Mouse (Mus musculus): ENCODE measurements around the gene Galnt2. TPM values are rescaled to one million over a fixed set of nuclear protein-coding genes. Genes with fewer than 3 reads are reported as not detected.

Galnt2 gene
- polyA plus RNA-seq, 1 experiment from 2014 or later: 57.6 TPM

- 27% methylated on average over 6 of the region's 6 CpGs for WGBS
- Histone ChIP-seq H3K9me3 (ENCODE audit: control insufficient read depth, low read depth, low read length) (no peaks in the 10 kb centered on the region), H3K4me2 (replicated peaks; ENCODE audit: low read depth, low read length) (no peak overlapping the region), H3K4me3 (ENCODE audit: low read depth, low read length) (no peak overlapping the region), H3K4me1 (ENCODE audit: control insufficient read depth, insufficient read depth, low read length) (peaks cover 16% of the 10 kb centered on the region), H3K27me3 (ENCODE audit: control insufficient read depth, insufficient read depth, low read length) (no peaks in the 10 kb centered on the region), H3K9ac (replicated peaks; ENCODE audit: low read depth, low read length) (no peak overlapping the region), H3K27ac (ENCODE audit: low read length) (peak overlapping the region; percentile 44; the same call in 1 of the 2 replicates), H3K36me3 (ENCODE audit: control insufficient read depth, insufficient read depth, low read length) (no peaks in the 10 kb centered on the region)
- no peak for ATAC-seq (ENCODE audit: insufficient number of reproducible peaks, insufficient read depth, low FRiP score, low read depth)
Measured at GRCm38 (mm10) chr8:124294425-124294824, 63.2 kb downstream of the Galnt2 start.

GRCm38 (mm10) chr8:124294900-124295299 lies 63.7 kb downstream of the Galnt2 start:
- H3K27ac ChIP-seq (ENCODE audit: low read length): peak overlapping the region; percentile 44; the same call in 1 of the 2 replicates
- H3K27me3 ChIP-seq (ENCODE audit: control insufficient read depth, insufficient read depth, low read length): no peaks in the 10 kb centered on the region
- no peak for ATAC-seq (ENCODE audit: insufficient number of reproducible peaks, insufficient read depth, low FRiP score, low read depth)
- H3K36me3 ChIP-seq (ENCODE audit: control insufficient read depth, insufficient read depth, low read length): no peaks in the 10 kb centered on the region
- no peak overlapping the region for H3K4me3 ChIP-seq (ENCODE audit: low read depth, low read length)
- no peak overlapping the region for H3K9ac ChIP-seq (replicated peaks; ENCODE audit: low read depth, low read length)
- 52% methylated on average over 10 of the region's 10 CpGs for WGBS
- H3K9me3 ChIP-seq (ENCODE audit: control insufficient read depth, low read depth, low read length): no peaks in the 10 kb centered on the region
- H3K4me1 ChIP-seq (ENCODE audit: control insufficient read depth, insufficient read depth, low read length): peaks cover 16% of the 10 kb centered on the region
- H3K4me2 ChIP-seq (replicated peaks; ENCODE audit: low read depth, low read length): no peak overlapping the region

- no peak overlapping the region for H3K4me3 ChIP-seq (ENCODE audit: low read depth, low read length)
- H3K4me1 ChIP-seq (ENCODE audit: control insufficient read depth, insufficient read depth, low read length): peaks cover 16% of the 10 kb centered on the region
- H3K27me3 ChIP-seq (ENCODE audit: control insufficient read depth, insufficient read depth, low read length): no peaks in the 10 kb centered on the region
- H3K36me3 ChIP-seq (ENCODE audit: control insufficient read depth, insufficient read depth, low read length): no peaks in the 10 kb centered on the region
- no peak for ATAC-seq (ENCODE audit: insufficient number of reproducible peaks, insufficient read depth, low FRiP score, low read depth)
- H3K27ac ChIP-seq (ENCODE audit: low read length): no peak overlapping the region; the same call in 1 of the 2 replicates
- H3K9me3 ChIP-seq (ENCODE audit: control insufficient read depth, low read depth, low read length): no peaks in the 10 kb centered on the region
- H3K9ac ChIP-seq (replicated peaks; ENCODE audit: low read depth, low read length): no peak overlapping the region
- WGBS: 76% methylated on average over 6 of the region's 6 CpGs
- H3K4me2 ChIP-seq (replicated peaks; ENCODE audit: low read depth, low read length): no peak overlapping the region
Measured at GRCm38 (mm10) chr8:124295357-124295756, 64.2 kb downstream of the Galnt2 start.

GRCm38 (mm10) chr8:124301512-124301911 lies 70.3 kb downstream of the Galnt2 start:
- no peak overlapping the region for H3K27ac ChIP-seq (ENCODE audit: low read length)
- no peak overlapping the region for H3K4me2 ChIP-seq (replicated peaks; ENCODE audit: low read depth, low read length)
- WGBS: 88% methylated on average over 4 of the region's 4 CpGs
- ATAC-seq (ENCODE audit: insufficient number of reproducible peaks, insufficient read depth, low FRiP score, low read depth): no peak
- no peak overlapping the region for H3K9ac ChIP-seq (replicated peaks; ENCODE audit: low read depth, low read length)
- peaks cover 10% of the 10 kb centered on the region; the same call in 1 of the 2 replicates for H3K4me1 ChIP-seq (ENCODE audit: control insufficient read depth, insufficient read depth, low read length)
- H3K4me3 ChIP-seq (ENCODE audit: low read depth, low read length): no peak overlapping the region
- H3K9me3 ChIP-seq (ENCODE audit: control insufficient read depth, low read depth, low read length): no peaks in the 10 kb centered on the region
- H3K36me3 ChIP-seq (ENCODE audit: control insufficient read depth, insufficient read depth, low read length): no peaks in the 10 kb centered on the region
- no peaks in the 10 kb centered on the region for H3K27me3 ChIP-seq (ENCODE audit: control insufficient read depth, insufficient read depth, low read length)

- no peak overlapping the region for H3K27ac ChIP-seq (ENCODE audit: low read length)
- H3K27me3 ChIP-seq (ENCODE audit: control insufficient read depth, insufficient read depth, low read length): no peaks in the 10 kb centered on the region
Measured at GRCm38 (mm10) chr8:124301935-124302555, 70.9 kb downstream of the Galnt2 start.

GRCm38 (mm10) chr8:124303211-124303902 lies 72.2 kb downstream of the Galnt2 start:
- 78% methylated on average over 15 of the region's 15 CpGs for WGBS
- Histone ChIP-seq H3K27me3 (ENCODE audit: control insufficient read depth, insufficient read depth, low read length) (no peaks in the 10 kb centered on the region), H3K4me1 (ENCODE audit: control insufficient read depth, insufficient read depth, low read length) (peaks cover 15% of the 10 kb centered on the region; the same call in 1 of the 2 replicates), H3K9me3 (ENCODE audit: control insufficient read depth, low read depth, low read length) (no peaks in the 10 kb centered on the region), H3K4me2 (replicated peaks; ENCODE audit: low read depth, low read length) (no peak overlapping the region), H3K36me3 (ENCODE audit: control insufficient read depth, insufficient read depth, low read length) (peaks cover 7% of the 10 kb centered on the region; the same call in 1 of the 2 replicates), H3K9ac (replicated peaks; ENCODE audit: low read depth, low read length) (no peak overlapping the region), H3K27ac (ENCODE audit: low read length) (no peak overlapping the region), H3K4me3 (ENCODE audit: low read depth, low read length) (no peak overlapping the region)
- no peak for ATAC-seq (ENCODE audit: insufficient number of reproducible peaks, insufficient read depth, low FRiP score, low read depth)

More at GRCm38 (mm10) chr8:124301935-124302555, 70.9 kb downstream of the Galnt2 start:
- no peak overlapping the region for H3K4me3 ChIP-seq (ENCODE audit: low read depth, low read length)
- 69% methylated on average over 7 of the region's 7 CpGs for WGBS
- H3K9ac ChIP-seq (replicated peaks; ENCODE audit: low read depth, low read length): no peak overlapping the region
- H3K9me3 ChIP-seq (ENCODE audit: control insufficient read depth, low read depth, low read length): no peaks in the 10 kb centered on the region
- H3K4me1 ChIP-seq (ENCODE audit: control insufficient read depth, insufficient read depth, low read length): peaks cover 11% of the 10 kb centered on the region; the same call in 1 of the 2 replicates
- H3K4me2 ChIP-seq (replicated peaks; ENCODE audit: low read depth, low read length): no peak overlapping the region
- no peak for ATAC-seq (ENCODE audit: insufficient number of reproducible peaks, insufficient read depth, low FRiP score, low read depth)
- H3K36me3 ChIP-seq (ENCODE audit: control insufficient read depth, insufficient read depth, low read length): no peaks in the 10 kb centered on the region

- 80% methylated on average over 4 of the region's 4 CpGs for WGBS
- ATAC-seq (ENCODE audit: insufficient number of reproducible peaks, insufficient read depth, low FRiP score, low read depth): no peak
- Histone ChIP-seq H3K27ac (ENCODE audit: low read length) (no peak overlapping the region), H3K27me3 (ENCODE audit: control insufficient read depth, insufficient read depth, low read length) (no peaks in the 10 kb centered on the region), H3K9me3 (ENCODE audit: control insufficient read depth, low read depth, low read length) (no peaks in the 10 kb centered on the region), H3K36me3 (ENCODE audit: control insufficient read depth, insufficient read depth, low read length) (peaks cover 7% of the 10 kb centered on the region; the same call in 1 of the 2 replicates), H3K9ac (replicated peaks; ENCODE audit: low read depth, low read length) (no peak overlapping the region), H3K4me3 (ENCODE audit: low read depth, low read length) (no peak overlapping the region), H3K4me2 (replicated peaks; ENCODE audit: low read depth, low read length) (no peak overlapping the region), H3K4me1 (ENCODE audit: control insufficient read depth, insufficient read depth, low read length) (peaks cover 15% of the 10 kb centered on the region; the same call in 1 of the 2 replicates)
Measured at GRCm38 (mm10) chr8:124304141-124304540, 73.0 kb downstream of the Galnt2 start.

GRCm38 (mm10) chr8:124306574-124306973 lies 75.4 kb downstream of the Galnt2 start:
- Histone ChIP-seq H3K9ac (replicated peaks; ENCODE audit: low read depth, low read length) (no peak overlapping the region), H3K36me3 (ENCODE audit: control insufficient read depth, insufficient read depth, low read length) (peaks cover 7% of the 10 kb centered on the region; the same call in 1 of the 2 replicates), H3K27ac (ENCODE audit: low read length) (peak overlapping the region; percentile 68; the same call in 1 of the 2 replicates), H3K4me3 (ENCODE audit: low read depth, low read length) (no peak overlapping the region), H3K9me3 (ENCODE audit: control insufficient read depth, low read depth, low read length) (no peaks in the 10 kb centered on the region), H3K4me2 (replicated peaks; ENCODE audit: low read depth, low read length) (no peak overlapping the region), H3K27me3 (ENCODE audit: control insufficient read depth, insufficient read depth, low read length) (no peaks in the 10 kb centered on the region), H3K4me1 (ENCODE audit: control insufficient read depth, insufficient read depth, low read length) (peaks cover 15% of the 10 kb centered on the region; the same call in 1 of the 2 replicates)
- WGBS: 29% methylated on average over 7 of the region's 7 CpGs
- no peak for ATAC-seq (ENCODE audit: insufficient number of reproducible peaks, insufficient read depth, low FRiP score, low read depth)

Measured in stomach, embryonic 14.5 days (tissue).